Mouse (Mus musculus) liver, adult 2 months (tissue): ENCODE results near the gene Frmd3.
"Not testable (repeated sequence)": the region's sequence is repeated elsewhere in the genome, so short reads cannot be mapped to it uniquely, and the experiment has no call there.

Source experiments
- CTCF ChIP-seq: fragments of 200-500 bp; IDR thresholded peaks from 2 replicates; pipeline ENCODE4 v1.5.1; 2011; ENCODE audit warnings: low read depth, low read length, control low read depth
- POLR2A ChIP-seq: fragments of 200-500 bp; IDR thresholded peaks from 2 replicates; pipeline ENCODE4 v1.6.1; 2011; ENCODE audit warnings: low read length, control low read depth; ENCODE audit not compliant: insufficient read depth; ENCODE audit errors: extremely low read depth

DNA sequence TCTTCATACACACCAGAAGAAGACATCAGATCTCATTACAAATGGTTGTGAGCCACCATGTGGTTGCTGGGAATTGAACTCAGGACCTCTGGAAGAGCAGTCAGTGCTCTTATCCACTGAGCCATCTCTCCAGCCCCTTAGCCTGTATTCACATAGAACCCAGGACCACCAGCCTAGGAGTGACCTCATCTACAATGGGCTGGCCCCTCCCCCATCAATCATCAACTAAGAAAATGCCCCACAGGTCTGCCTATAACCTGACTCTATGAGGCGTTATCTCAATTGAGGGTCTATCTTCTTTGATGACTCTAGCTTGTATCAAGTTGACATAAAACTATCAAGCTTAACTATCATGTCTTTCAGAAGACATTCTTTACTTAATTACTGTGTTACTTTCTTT lies 208.5 kb downstream of the Frmd3 start:
- TF ChIP-seq CTCF, POLR2A: not testable (repeated sequence)
